Mouse (Mus musculus) lung, adult 2 months (tissue): Measurements from ENCODE around the gene Mylk4.

ENCODE experiments used
- CTCF ChIP-seq: fragments of 200-500 bp; IDR thresholded peaks from 2 replicates; pipeline ENCODE4 v1.5.1; 2011; ENCODE audit warnings: mild to moderate bottlenecking, low read length, control low read depth; ENCODE audit not compliant: insufficient read depth
- POLR2A ChIP-seq: fragments of 200-500 bp; IDR thresholded peaks from 2 replicates; pipeline ENCODE4 v1.6.1; 2011; ENCODE audit warnings: low read depth, mild to moderate bottlenecking, control low read depth, low read length, borderline replicate concordance; ENCODE audit errors: extremely low read depth

DNA sequence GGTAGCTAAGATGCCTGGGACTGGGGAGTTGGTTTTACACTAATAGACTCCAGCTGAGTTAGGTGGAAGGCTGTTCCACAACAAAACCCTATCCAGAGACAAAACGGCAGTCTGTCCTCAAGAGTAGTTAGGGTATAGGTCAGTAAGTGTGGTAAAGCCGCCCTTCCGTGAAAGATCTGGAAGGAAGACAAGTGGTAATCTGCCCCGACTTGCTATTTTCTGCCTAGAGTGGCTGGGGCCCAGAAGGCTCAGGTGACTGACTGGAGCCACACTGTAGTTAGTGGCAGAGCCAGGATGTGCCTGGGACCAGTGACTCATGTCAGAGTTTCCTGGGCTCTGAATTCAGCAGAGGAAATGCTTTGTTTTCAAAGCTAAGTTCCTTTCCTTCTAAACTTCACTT, 123.5 kb downstream of the Mylk4 start:
- no peak for TF ChIP-seq CTCF
- TF ChIP-seq POLR2A = no peak
